Mouse (Mus musculus) telencephalon, adult 2 months (tissue): ENCODE measurements around the gene Gm20388.
"Not testable (repeated sequence)": the region's sequence is repeated elsewhere in the genome, so short reads cannot be mapped to it uniquely, and the experiment has no call there.

Experiments used
- DNase-seq: peaks from one replicate; pipeline ENCODE4 v3.0.0-alpha.2; 2011; ENCODE audit warnings: low read depth, low spot score

Gene Gm20388

GRCm38 (mm10) chr8:120368191-120368590 lies 457.6 kb downstream of the Gm20388 start:
- DNase-seq: not testable (repeated sequence)

GRCm38 (mm10) chr8:120368814-120369649 lies 458.4 kb downstream of the Gm20388 start:
- peak; percentile 69 for DNase-seq

DNA sequence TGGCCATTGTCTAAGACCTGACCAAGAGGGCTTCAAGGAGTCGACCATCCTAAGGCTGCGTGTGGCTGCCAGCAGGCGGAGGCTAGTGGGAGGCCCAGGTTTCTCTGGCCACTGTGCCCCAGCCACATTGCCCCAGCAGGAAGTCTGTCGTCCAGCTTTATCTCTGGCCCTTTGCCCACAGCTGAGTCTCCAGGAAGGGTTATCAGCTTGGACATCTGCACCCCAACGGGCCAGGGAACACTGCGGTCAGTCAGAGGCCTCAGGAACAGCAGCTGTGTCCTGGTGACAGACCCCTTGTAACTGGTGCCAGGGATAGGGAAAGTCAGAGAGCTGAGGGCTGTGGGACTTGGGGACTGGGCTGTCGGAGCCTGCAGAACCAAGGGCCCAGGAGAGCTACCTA lies 459.3 kb downstream of the Gm20388 start:
- no peak for DNase-seq

GRCm38 (mm10) chr8:120370461-120370860 lies 459.8 kb downstream of the Gm20388 start:
- no peak for DNase-seq

GRCm38 (mm10) chr8:120371146-120371545 lies 460.5 kb downstream of the Gm20388 start:
- no peak for DNase-seq

DNA sequence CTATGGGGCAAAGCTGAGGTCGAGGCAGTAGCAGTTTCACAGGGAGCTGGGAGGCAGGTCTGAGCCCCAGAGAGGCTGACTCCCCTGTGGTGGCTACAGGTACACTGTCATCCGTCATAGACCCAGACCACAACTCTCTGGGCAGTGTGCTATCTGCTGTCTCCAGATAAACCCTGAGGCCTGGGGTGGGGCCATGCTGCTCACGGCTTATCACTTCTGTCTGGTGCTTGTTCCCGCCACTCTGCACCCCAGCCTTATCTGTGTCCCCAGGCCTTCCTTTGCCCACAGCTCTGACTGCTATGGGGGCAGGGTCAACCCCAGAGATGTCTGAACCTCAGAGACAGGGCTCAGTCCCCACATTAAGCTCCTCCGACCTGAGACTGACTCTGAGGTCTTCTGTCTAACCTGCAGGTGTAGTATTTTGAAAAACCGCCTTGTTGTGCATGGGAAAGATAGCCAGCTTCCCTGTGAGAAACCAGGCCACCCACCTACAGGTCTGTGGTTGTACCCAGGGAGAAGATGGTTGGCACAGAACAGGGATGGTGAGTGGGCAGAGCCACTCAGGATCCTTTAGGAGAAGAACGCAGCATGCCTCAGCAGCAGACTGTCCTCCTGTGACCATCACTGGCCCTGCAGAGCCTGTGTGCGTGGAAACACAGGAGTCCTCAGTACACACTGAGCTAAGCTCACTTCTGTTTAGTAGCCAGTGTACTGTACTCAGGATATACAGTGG lies 461.2 kb downstream of the Gm20388 start:
- DNase-seq: peak; percentile 55

- DNase-seq: no peak
These were observed 462.0 kb downstream of the Gm20388 start for GRCm38 (mm10) chr8:120372684-120373083.

DNA sequence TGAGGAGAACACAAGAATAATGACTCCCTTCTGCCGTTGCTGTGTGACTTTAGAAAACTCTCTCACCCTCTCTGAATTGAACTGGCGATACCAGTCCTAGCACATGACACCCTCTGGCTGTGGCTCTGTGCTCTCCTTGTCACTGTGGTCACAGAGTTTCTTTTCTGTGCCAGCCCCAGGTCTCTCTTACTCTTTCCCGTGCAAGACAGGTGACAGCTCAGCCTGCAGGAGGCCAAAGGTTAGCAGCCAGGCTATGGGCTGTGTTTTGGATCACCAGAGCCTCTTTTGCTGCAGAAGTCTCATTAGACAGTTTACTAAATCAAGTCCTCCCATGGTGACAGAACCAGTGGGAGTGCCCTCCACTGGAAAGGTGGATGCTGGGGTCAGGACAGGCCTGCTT lies 463.0 kb downstream of the Gm20388 start:
- no peak for DNase-seq

- DNase-seq: no peak
These were observed 463.4 kb downstream of the Gm20388 start for GRCm38 (mm10) chr8:120374070-120374469.

DNA sequence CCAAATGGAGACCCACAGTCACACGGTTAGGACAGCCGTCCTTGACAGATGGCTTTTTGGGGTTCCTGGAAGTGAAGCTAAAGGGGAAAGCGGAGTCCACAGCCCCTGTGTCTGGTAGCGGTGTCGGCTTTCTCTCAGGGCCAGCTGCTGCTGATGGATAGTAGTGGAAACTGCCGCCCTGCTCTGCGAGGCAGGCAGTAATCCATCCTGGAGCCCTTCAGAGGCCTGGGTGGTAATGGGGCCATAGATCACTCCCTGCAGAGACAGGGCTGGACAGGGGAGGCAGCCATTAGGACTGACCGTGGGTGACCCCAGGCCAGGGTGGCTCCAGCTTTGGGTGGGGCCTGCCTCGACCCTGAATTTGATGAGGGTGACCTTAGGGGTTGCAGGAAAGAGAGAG lies 463.9 kb downstream of the Gm20388 start:
- DNase-seq: no peak

- DNase-seq: no peak
These were observed 464.5 kb downstream of the Gm20388 start for GRCm38 (mm10) chr8:120375170-120375569.

DNA sequence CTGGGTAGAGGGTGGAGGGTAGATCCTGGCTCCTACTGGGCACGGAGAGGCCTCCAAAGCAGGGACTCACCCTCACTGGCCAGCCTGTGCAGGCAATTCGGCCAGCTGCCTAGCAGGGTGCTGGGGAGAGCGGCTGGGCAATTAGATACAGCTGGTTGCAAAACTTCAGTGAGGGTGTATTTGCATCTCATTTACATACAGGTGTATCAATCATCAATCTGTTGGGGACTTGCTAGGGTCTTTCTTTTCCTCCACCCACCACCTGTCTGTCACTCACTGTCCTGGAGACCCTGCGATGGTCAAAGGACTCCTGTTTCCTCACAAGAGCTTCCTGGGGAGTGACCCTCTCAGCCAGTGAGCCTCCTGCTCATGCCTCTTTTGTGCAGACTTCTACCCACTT lies 465.6 kb downstream of the Gm20388 start:
- no peak for DNase-seq

- no peak for DNase-seq
These were observed 466.5 kb downstream of the Gm20388 start for GRCm38 (mm10) chr8:120376847-120377802.

GRCm38 (mm10) chr8:120377803-120378189 lies 467.2 kb downstream of the Gm20388 start:
- DNase-seq: no peak

GRCm38 (mm10) chr8:120378306-120378705 lies 467.7 kb downstream of the Gm20388 start:
- DNase-seq: no peak

DNA sequence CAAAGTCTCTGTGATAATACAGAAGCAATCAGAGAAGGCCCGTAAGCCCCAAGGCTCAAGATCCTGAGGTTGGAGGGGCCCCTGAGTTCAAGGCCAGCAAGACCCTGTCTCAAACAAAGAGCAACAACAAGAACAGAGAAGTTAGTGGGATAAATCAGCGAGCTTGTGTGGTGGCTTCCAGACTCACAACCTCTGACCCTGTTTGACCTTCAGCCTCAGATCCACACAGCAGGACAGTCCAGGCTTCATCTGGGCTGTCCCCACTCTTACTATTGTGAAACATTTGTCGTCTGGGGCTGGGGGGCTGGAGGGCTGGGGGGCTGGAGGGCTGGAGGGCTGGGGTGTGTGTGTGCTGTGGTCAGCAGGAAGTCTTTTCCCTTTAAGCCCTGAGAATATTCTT lies 468.4 kb downstream of the Gm20388 start:
- DNase-seq: no peak

DNA sequence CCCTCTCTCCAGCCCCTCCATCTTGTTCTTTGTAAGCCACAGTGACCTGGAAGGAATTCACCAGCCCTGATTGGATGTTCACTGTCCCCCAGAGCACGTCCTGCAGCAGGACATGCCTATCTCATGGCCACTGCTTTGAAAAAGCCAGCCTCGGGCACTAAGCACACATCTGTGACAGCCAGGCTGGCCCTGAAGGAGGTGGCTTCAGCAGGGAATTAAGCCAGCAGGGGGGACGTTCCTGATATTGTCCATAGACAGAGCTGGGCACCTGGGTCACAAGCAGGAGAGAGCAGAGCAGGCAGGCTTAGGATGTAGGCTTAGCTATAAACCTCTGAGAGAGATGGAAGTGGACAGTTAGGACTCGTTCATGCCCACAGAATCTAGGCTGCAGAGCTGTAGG lies 471.2 kb downstream of the Gm20388 start:
- DNase-seq: no peak

GRCm38 (mm10) chr8:120382436-120383203 lies 472.0 kb downstream of the Gm20388 start:
- peak; percentile 88 for DNase-seq

DNA sequence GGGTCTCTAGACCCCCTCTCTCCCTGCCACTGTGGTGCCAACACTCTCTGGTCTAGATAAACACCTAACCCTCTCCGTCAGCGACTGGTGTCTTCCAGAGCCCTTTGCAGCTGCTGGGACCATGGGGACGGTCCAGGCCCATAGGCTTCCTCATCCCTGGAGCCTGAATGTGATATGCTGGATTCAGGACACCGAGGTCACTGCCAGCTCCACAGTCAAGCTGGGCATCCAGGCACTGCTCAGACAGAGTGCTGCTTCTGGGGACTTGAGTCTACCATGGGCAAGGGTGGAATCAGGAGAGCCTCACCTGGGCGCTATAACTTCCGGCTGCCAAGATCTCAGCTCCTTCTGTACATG lies 472.5 kb downstream of the Gm20388 start:
- DNase-seq: no peak

- no peak for DNase-seq
These were observed 473.1 kb downstream of the Gm20388 start for GRCm38 (mm10) chr8:120383713-120384112.

- no peak for DNase-seq
These were observed 474.1 kb downstream of the Gm20388 start for GRCm38 (mm10) chr8:120384745-120385144.
